Comparison of ENCODE assay signal across 13 mouse cellular contexts in genomic region chr2:30821073-30821472, GRCm38 (mm10). TPM values are rescaled to one million over a fixed set of nuclear protein-coding genes. Genes with fewer than 3 reads are reported as not detected.
DNase-seq lines count a peak whose midpoint lies in the region; ATAC-seq and TF ChIP-seq lines count a peak whose summit lies in the region.
"Had no signal": no experiment of that assay in that cellular context is flagged by ENCODE, and none has a peak within 500 bp of the region (broad histone marks: within the 10 kb centered on the region; RNA-seq: fewer than 3 reads in every experiment).

No protein-coding gene starts in this region.

- ATAC-seq in kidney, postnatal 0 days (replicated peaks; ENCODE audit: low FRiP score, low read depth) = no peak
- ATAC-seq in kidney, embryonic 15.5 days (replicated peaks; ENCODE audit: low FRiP score) = no peak
- ATAC-seq in granulocyte monocyte progenitor cell, adult 5-6 weeks (replicated peaks; ENCODE audit: poor library complexity, severe bottlenecking) = no peak
- ATAC-seq: midbrain, embryonic 13.5 days had no signal

- no peak overlapping the region for H3K4me3 ChIP-seq in kidney, postnatal 0 days (replicated peaks; ENCODE audit: low read depth, low read length)
- no peak overlapping the region for H3K4me3 ChIP-seq in kidney, embryonic 15.5 days (replicated peaks)
- H3K4me3 ChIP-seq in bone marrow macrophage, adult 2 months (ENCODE audit: insufficient read depth, low read length) = no peak overlapping the region
- H3K4me3 ChIP-seq: forebrain, embryonic 12.5 days; heart, embryonic 13.5 days; limb, embryonic 12.5 days; midbrain, embryonic 13.5 days had no signal

- TF ChIP-seq POLR2A in bone marrow macrophage, adult 2 months (IDR thresholded peaks at IDR 0.05; ENCODE audit: borderline replicate concordance, low read depth, low read length) = no peak

- no peaks in the 10 kb centered on the region for H3K27me3 ChIP-seq in kidney, postnatal 0 days (ENCODE audit: insufficient read depth, low read length)
- no peaks in the 10 kb centered on the region for H3K27me3 ChIP-seq in kidney, embryonic 15.5 days
- H3K27me3 ChIP-seq: forebrain, embryonic 12.5 days; heart, embryonic 13.5 days; limb, embryonic 12.5 days; midbrain, embryonic 13.5 days had no signal

- H3K4me1 ChIP-seq in kidney, postnatal 0 days (replicated peaks; ENCODE audit: insufficient read depth, low read length) = no peaks in the 10 kb centered on the region
- H3K4me1 ChIP-seq in kidney, embryonic 15.5 days = peaks cover 32% of the 10 kb centered on the region
- H3K4me1 ChIP-seq in bone marrow macrophage, adult 2 months (ENCODE audit: control insufficient read depth, insufficient read depth, low read length) = peaks cover 4% of the 10 kb centered on the region; the same call in 1 of the 2 replicates

- H3K9me3 ChIP-seq in kidney, postnatal 0 days (replicated peaks; ENCODE audit: low read length) = no peaks in the 10 kb centered on the region
- peaks cover 3% of the 10 kb centered on the region; the same call in 1 of the 2 replicates for H3K9me3 ChIP-seq in kidney, embryonic 15.5 days (replicated peaks)
- H3K9me3 ChIP-seq: heart, embryonic 13.5 days; midbrain, embryonic 13.5 days had no signal

- no peak overlapping the region for H3K27ac ChIP-seq in kidney, postnatal 0 days
- no peak overlapping the region for H3K27ac ChIP-seq in kidney, embryonic 15.5 days
- H3K27ac ChIP-seq in bone marrow macrophage, adult 2 months (ENCODE audit: insufficient read depth, low read depth, low read length) = no peak overlapping the region
- H3K27ac ChIP-seq: forebrain, embryonic 12.5 days; heart, embryonic 13.5 days; limb, embryonic 12.5 days; midbrain, embryonic 13.5 days had no signal

- no peak overlapping the region for H3K9ac ChIP-seq in kidney, postnatal 0 days (ENCODE audit: low read depth, low read length)
- no peak overlapping the region for H3K9ac ChIP-seq in kidney, embryonic 15.5 days
- H3K9ac ChIP-seq: forebrain, embryonic 12.5 days; heart, embryonic 13.5 days; limb, embryonic 12.5 days; midbrain, embryonic 13.5 days had no signal

- H3K36me3 ChIP-seq in kidney, postnatal 0 days (ENCODE audit: insufficient read depth, low read length) = peaks cover 60% of the 10 kb centered on the region
- H3K36me3 ChIP-seq in kidney, embryonic 15.5 days = peaks cover 86% of the 10 kb centered on the region

- peak; percentile 45; the same call in 1 of the 2 replicates for TF ChIP-seq CTCF in kidney, postnatal 0 days (IDR thresholded peaks at IDR 0.05; ENCODE audit: low read depth)
- TF ChIP-seq CTCF in bone marrow macrophage, adult 2 months (IDR thresholded peaks at IDR 0.05; ENCODE audit: low read depth, low read length) = peak; percentile 59; the same call in 1 of the 2 replicates

- 87% methylated on average over 3 of the region's 3 CpGs for WGBS in kidney, postnatal 0 days
- WGBS in kidney, embryonic 15.5 days = 90% methylated on average over 3 of the region's 3 CpGs

- H3K4me2 ChIP-seq in kidney, postnatal 0 days (ENCODE audit: low read length) = no peak overlapping the region
- no peak overlapping the region for H3K4me2 ChIP-seq in kidney, embryonic 15.5 days
- H3K4me2 ChIP-seq: forebrain, embryonic 12.5 days; heart, embryonic 13.5 days; limb, embryonic 12.5 days; midbrain, embryonic 13.5 days had no signal

- DNase-seq in kidney, postnatal 0 days (ENCODE audit: low spot score) = no peak
- peak; percentile 32 for DNase-seq in 3T3-L1 (ENCODE audit: low read depth, low spot score)
- peak; percentile 26 to 29 for DNase-seq in B cell, adult 2 months
- DNase-seq in kidney, adult 9 months = no peak
- DNase-seq: cerebellum, adult 8-10 months; lung, postnatal 4 days had no signal

RNA-seq across cellular contexts. Expression of gene Asb6, which starts 9.1 kb away (rescaled TPM):
- polyA plus RNA-seq in kidney, postnatal 0 days (2015; fragmentation: Nextera tagmentation; extraction: Ambion mirVana) = 26.1 and 26.9 TPM in 2 replicates
- polyA plus RNA-seq in kidney, embryonic 15.5 days (2015; fragmentation: Nextera tagmentation; extraction: Ambion mirVana) = 35.5 and 38.3 TPM in 2 replicates
- 19.2 and 19.6 TPM in 2 replicates for polyA plus RNA-seq in bone marrow macrophage, adult 2 months (2012; ENCODE audit: insufficient read depth, insufficient read length, missing spikeins)
- total RNA-seq in granulocyte monocyte progenitor cell, adult 5-6 weeks (2014; fragmentation: Nextera tagmentation) = 8.4 and 18.9 TPM in 2 replicates
- 12.2 and 27.1 TPM in 2 replicates for total RNA-seq in granulocyte monocyte progenitor cell, adult 5-6 weeks (2017)

RNA-seq across cellular contexts. Expression of gene Ntmt1, which starts 13.4 kb away (rescaled TPM):
- polyA plus RNA-seq in kidney, postnatal 0 days (2015; fragmentation: Nextera tagmentation; extraction: Ambion mirVana) = 77.4 and 81.4 TPM in 2 replicates
- polyA plus RNA-seq in kidney, embryonic 15.5 days (2015; fragmentation: Nextera tagmentation; extraction: Ambion mirVana) = 82.6 and 96.6 TPM in 2 replicates
- 7.4 and 9.3 TPM in 2 replicates for polyA plus RNA-seq in bone marrow macrophage, adult 2 months (2012; ENCODE audit: insufficient read depth, insufficient read length, missing spikeins)
- total RNA-seq in granulocyte monocyte progenitor cell, adult 5-6 weeks (2014; fragmentation: Nextera tagmentation) = 20.2 and 26.8 TPM in 2 replicates
- total RNA-seq in granulocyte monocyte progenitor cell, adult 5-6 weeks (2017) = 16.2 and 18.6 TPM in 2 replicates

RNA-seq across cellular contexts. Expression of gene Prrx2, which starts 13.7 kb away (rescaled TPM):
- polyA plus RNA-seq in kidney, postnatal 0 days (2015; fragmentation: Nextera tagmentation; extraction: Ambion mirVana) = 5.8 and 6.9 TPM in 2 replicates
- 10.6 and 10.9 TPM in 2 replicates for polyA plus RNA-seq in kidney, embryonic 15.5 days (2015; fragmentation: Nextera tagmentation; extraction: Ambion mirVana)
- polyA plus RNA-seq in bone marrow macrophage, adult 2 months (2012; ENCODE audit: insufficient read depth, insufficient read length, missing spikeins) = 0.63 TPM in 1 of 2 replicates, not detected in the other
- not detected in 2 replicates for total RNA-seq in granulocyte monocyte progenitor cell, adult 5-6 weeks (2014; fragmentation: Nextera tagmentation)
- not detected in 2 replicates for total RNA-seq in granulocyte monocyte progenitor cell, adult 5-6 weeks (2017)

RNA-seq across cellular contexts. Expression of gene 1700001O22Rik, which starts 17.6 kb away (rescaled TPM):
- polyA plus RNA-seq in kidney, postnatal 0 days (2015; fragmentation: Nextera tagmentation; extraction: Ambion mirVana) = 4.6 TPM in 2 replicates
- polyA plus RNA-seq in kidney, embryonic 15.5 days (2015; fragmentation: Nextera tagmentation; extraction: Ambion mirVana) = 3.5 TPM in 2 replicates
- polyA plus RNA-seq in bone marrow macrophage, adult 2 months (2012; ENCODE audit: insufficient read depth, insufficient read length, missing spikeins) = not detected in 2 replicates
- total RNA-seq in granulocyte monocyte progenitor cell, adult 5-6 weeks (2014; fragmentation: Nextera tagmentation) = not detected in 2 replicates
- total RNA-seq in granulocyte monocyte progenitor cell, adult 5-6 weeks (2017) = 0.73 TPM in 1 of 2 replicates, not detected in the other

Comparison
In these comparisons a context has a peak if more than half of its experiments do, and no peak if none do; other contexts are left out.
1. DNase-seq: peak in 3T3-L1 (single experiment) and B cell, adult 2 months (2 of 2); none in kidney, postnatal 0 days (single experiment) and kidney, adult 9 months (single experiment).